ENCODE assay signal across 23 mouse cellular contexts in the genomic region with DNA sequence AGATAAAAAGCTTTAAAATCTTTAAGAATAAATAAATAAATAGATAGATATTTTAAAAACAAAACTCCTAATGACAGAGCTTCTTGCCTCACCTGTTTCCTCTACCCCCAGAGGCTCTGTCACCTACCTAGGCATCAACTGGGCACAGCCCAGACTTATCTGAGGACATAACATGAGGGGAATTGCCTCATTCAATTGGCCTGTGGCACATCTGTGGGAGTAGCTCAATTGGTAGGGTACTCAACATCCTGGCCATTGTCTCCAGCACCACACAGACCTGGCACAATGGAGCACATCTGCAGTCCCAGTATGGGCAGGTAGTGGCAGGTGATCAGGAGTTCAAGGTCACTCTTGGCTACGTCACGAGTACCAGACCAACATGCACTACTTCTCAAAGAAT. TPM values are rescaled to one million over a fixed set of nuclear protein-coding genes. Genes with fewer than 3 reads are reported as not detected.
DNase-seq lines count a peak whose midpoint lies in the region; ATAC-seq and TF ChIP-seq lines count a peak whose summit lies in the region.
"Had no signal": no experiment of that assay in that cellular context is flagged by ENCODE, and none has a peak within 500 bp of the region (broad histone marks: within the 10 kb centered on the region; RNA-seq: fewer than 3 reads in every experiment).

No protein-coding gene starts in this region.

- no peak overlapping the region for H3K4me3 ChIP-seq in liver, adult 2 months (ENCODE audit: insufficient read depth, low read depth, low read length)
- no peak overlapping the region for H3K4me3 ChIP-seq in liver, embryonic 12.5 days
- no peak overlapping the region for H3K4me3 ChIP-seq in intestine, postnatal 0 days (ENCODE audit: low read depth, low read length)
- no peak overlapping the region for H3K4me3 ChIP-seq in stomach, postnatal 0 days (ENCODE audit: low read depth, low read length)
- H3K4me3 ChIP-seq: heart, embryonic 12.5 days; heart, embryonic 15.5 days had no signal

- no peak for TF ChIP-seq CTCF in liver, adult 2 months (IDR thresholded peaks at IDR 0.05; ENCODE audit: low read depth, low read length)
- no peak for TF ChIP-seq CTCF in intestine, postnatal 0 days (IDR thresholded peaks at IDR 0.05; ENCODE audit: low read depth)
- TF ChIP-seq CTCF in stomach, postnatal 0 days (IDR thresholded peaks at IDR 0.05; ENCODE audit: low read depth): no peak

- peak; percentile 78 for DNase-seq in liver, adult 2 months (ENCODE audit: extremely low read depth, low read depth, low spot score)
- DNase-seq in ES-CJ7 (ENCODE audit: low read depth, low spot score): peak; percentile 28
- DNase-seq in stomach, postnatal 0 days (ENCODE audit: low spot score): no peak
- no peak for DNase-seq in yolk sac, embryonic 10.5 days (ENCODE audit: low spot score)
- DNase-seq: adrenal gland, adult 8-10 months; adrenal gland, postnatal 25 days; B cell, adult 2 months; cerebellum, adult 11-12 months; cerebellum, adult 9-10 months; cerebellum, postnatal 14 days; forebrain, postnatal 0 days; gastrocnemius, postnatal 25 days; heart, adult 18-20 months; heart, postnatal 10 days; heart, postnatal 36 days had no signal

- H3K27me3 ChIP-seq in liver, adult 2 months (ENCODE audit: control insufficient read depth, insufficient read depth, low read length): no peaks in the 10 kb centered on the region
- no peaks in the 10 kb centered on the region for H3K27me3 ChIP-seq in liver, embryonic 12.5 days (replicated peaks)
- H3K27me3 ChIP-seq in intestine, postnatal 0 days (replicated peaks; ENCODE audit: control insufficient read depth, insufficient read depth, low read length): no peaks in the 10 kb centered on the region
- no peaks in the 10 kb centered on the region for H3K27me3 ChIP-seq in stomach, postnatal 0 days (ENCODE audit: control insufficient read depth, insufficient read depth, low read length)
- H3K27me3 ChIP-seq: heart, embryonic 12.5 days; heart, embryonic 15.5 days had no signal

- TF ChIP-seq EP300 in stomach, postnatal 0 days (optimal IDR thresholded peaks at IDR 0.05): no peak

- H3K36me3 ChIP-seq in liver, adult 2 months (ENCODE audit: control insufficient read depth, insufficient read depth, low read length): no peaks in the 10 kb centered on the region
- H3K36me3 ChIP-seq in liver, embryonic 12.5 days: no peaks in the 10 kb centered on the region
- no peaks in the 10 kb centered on the region for H3K36me3 ChIP-seq in intestine, postnatal 0 days (ENCODE audit: control insufficient read depth, insufficient read depth)
- no peaks in the 10 kb centered on the region for H3K36me3 ChIP-seq in stomach, postnatal 0 days (ENCODE audit: control insufficient read depth, insufficient read depth, low read length)
- H3K36me3 ChIP-seq: heart, embryonic 12.5 days; heart, embryonic 15.5 days had no signal

- 29% methylated on average over 2 of the region's 2 CpGs for WGBS in liver, adult 2 months
- WGBS in liver, embryonic 12.5 days (ENCODE audit: insufficient replicate concordance): 65% methylated on average over 2 of the region's 2 CpGs
- WGBS in intestine, postnatal 0 days: 39% methylated on average over 2 of the region's 2 CpGs
- 71% methylated on average over 2 of the region's 2 CpGs for WGBS in stomach, postnatal 0 days

- ATAC-seq in liver, embryonic 12.5 days: no peak
- no peak for ATAC-seq in intestine, postnatal 0 days
- ATAC-seq in stomach, postnatal 0 days (ENCODE audit: low FRiP score, low TSS enrichment): no peak
- ATAC-seq in frontal cortex, adult (ENCODE audit: low TSS enrichment): no peak
- ATAC-seq: forebrain, embryonic 14.5 days; forebrain, postnatal 0 days; hindbrain, postnatal 0 days had no signal

- H3K27ac ChIP-seq in liver, adult 2 months (replicated peaks; ENCODE audit: insufficient read depth, low read depth, low read length): peak overlapping the region; percentile 82
- no peak overlapping the region for H3K27ac ChIP-seq in liver, embryonic 12.5 days
- peak overlapping the region; percentile 90 for H3K27ac ChIP-seq in intestine, postnatal 0 days (ENCODE audit: low read depth, low read length)
- peak overlapping the region; percentile 78 for H3K27ac ChIP-seq in stomach, postnatal 0 days (replicated peaks)
- H3K27ac ChIP-seq: heart, embryonic 15.5 days; hindbrain, embryonic 14.5 days; hindbrain, postnatal 0 days had no signal

- no peaks in the 10 kb centered on the region for H3K79me2 ChIP-seq in liver, adult 2 months (ENCODE audit: control insufficient read depth, insufficient read depth, low read length)

- no peak for TF ChIP-seq POLR2A in liver, adult 2 months (IDR thresholded peaks at IDR 0.05; ENCODE audit: extremely low read depth, insufficient read depth, low read length)

- H3K4me1 ChIP-seq in liver, adult 2 months (ENCODE audit: control insufficient read depth, insufficient read depth, low read length): peaks cover 21% of the 10 kb centered on the region
- H3K4me1 ChIP-seq in liver, embryonic 12.5 days: peaks cover 35% of the 10 kb centered on the region
- peaks cover 13% of the 10 kb centered on the region; the same call in 1 of the 2 replicates for H3K4me1 ChIP-seq in intestine, postnatal 0 days (replicated peaks; ENCODE audit: control insufficient read depth, insufficient read depth, low read length)
- H3K4me1 ChIP-seq in stomach, postnatal 0 days (replicated peaks; ENCODE audit: control insufficient read depth, insufficient read depth): peaks cover 9% of the 10 kb centered on the region

- no peak overlapping the region for H3K9ac ChIP-seq in liver, adult 2 months (ENCODE audit: low read depth, low read length)
- no peak overlapping the region for H3K9ac ChIP-seq in liver, embryonic 12.5 days
- no peak overlapping the region for H3K9ac ChIP-seq in intestine, postnatal 0 days (ENCODE audit: low read depth, low read length)
- H3K9ac ChIP-seq in stomach, postnatal 0 days (ENCODE audit: low read length): no peak overlapping the region
- H3K9ac ChIP-seq: forebrain, postnatal 0 days; heart, embryonic 12.5 days; heart, embryonic 15.5 days; hindbrain, embryonic 14.5 days had no signal

- no peak overlapping the region for H3K4me2 ChIP-seq in liver, embryonic 12.5 days
- H3K4me2 ChIP-seq in intestine, postnatal 0 days (replicated peaks; ENCODE audit: low read depth): no peak overlapping the region
- no peak overlapping the region for H3K4me2 ChIP-seq in stomach, postnatal 0 days (replicated peaks; ENCODE audit: low read depth)
- H3K4me2 ChIP-seq: heart, embryonic 12.5 days; heart, embryonic 15.5 days; hindbrain, embryonic 14.5 days had no signal

- H3K9me3 ChIP-seq in liver, embryonic 12.5 days (replicated peaks): no peaks in the 10 kb centered on the region
- H3K9me3 ChIP-seq in intestine, postnatal 0 days (ENCODE audit: control insufficient read depth): no peaks in the 10 kb centered on the region
- no peaks in the 10 kb centered on the region for H3K9me3 ChIP-seq in stomach, postnatal 0 days (ENCODE audit: control insufficient read depth, low read length)
- H3K9me3 ChIP-seq: heart, embryonic 12.5 days; heart, embryonic 15.5 days had no signal

RNA-seq across cellular contexts. Expression of gene Cpt1a, which starts 2.8 kb away (rescaled TPM):
- 162 and 234 TPM in 2 replicates for total RNA-seq in liver, adult 2 months (2014; rRNA removed)
- 182 and 211 TPM in 2 replicates for polyA plus RNA-seq in liver, adult 2 months (2012; rRNA removed)
- polyA plus RNA-seq in liver, embryonic 12.5 days (2016; fragmentation: Nextera tagmentation; extraction: Ambion mirVana): 7.0 and 8.3 TPM in 2 replicates
- polyA plus RNA-seq in intestine, postnatal 0 days (2015; fragmentation: Nextera tagmentation; extraction: Ambion mirVana): 104 and 105 TPM in 2 replicates
- polyA plus RNA-seq in stomach, postnatal 0 days (2015; fragmentation: Nextera tagmentation; extraction: Ambion mirVana): 59.5 and 62.0 TPM in 2 replicates

RNA-seq across cellular contexts. Expression of gene Ighmbp2, which starts 36.5 kb away (rescaled TPM):
- total RNA-seq in liver, adult 2 months (2014; rRNA removed): 1.7 and 1.8 TPM in 2 replicates
- polyA plus RNA-seq in liver, adult 2 months (2012; rRNA removed): 2.4 and 3.9 TPM in 2 replicates
- 5.1 and 5.7 TPM in 2 replicates for polyA plus RNA-seq in liver, embryonic 12.5 days (2016; fragmentation: Nextera tagmentation; extraction: Ambion mirVana)
- 3.2 and 3.7 TPM in 2 replicates for polyA plus RNA-seq in intestine, postnatal 0 days (2015; fragmentation: Nextera tagmentation; extraction: Ambion mirVana)
- polyA plus RNA-seq in stomach, postnatal 0 days (2015; fragmentation: Nextera tagmentation; extraction: Ambion mirVana): 3.9 and 4.0 TPM in 2 replicates

RNA-seq across cellular contexts. Expression of gene Mrpl21, which starts 36.6 kb away (rescaled TPM):
- 35.2 and 41.1 TPM in 2 replicates for total RNA-seq in liver, adult 2 months (2014; rRNA removed)
- 45.2 and 46.8 TPM in 2 replicates for polyA plus RNA-seq in liver, adult 2 months (2012; rRNA removed)
- polyA plus RNA-seq in liver, embryonic 12.5 days (2016; fragmentation: Nextera tagmentation; extraction: Ambion mirVana): 95.7 and 99.8 TPM in 2 replicates
- 69.1 and 75.1 TPM in 2 replicates for polyA plus RNA-seq in intestine, postnatal 0 days (2015; fragmentation: Nextera tagmentation; extraction: Ambion mirVana)
- 81.6 and 87.2 TPM in 2 replicates for polyA plus RNA-seq in stomach, postnatal 0 days (2015; fragmentation: Nextera tagmentation; extraction: Ambion mirVana)

Comparison
In these comparisons a context has a peak if more than half of its experiments do, and no peak if none do; other contexts are left out.
1. DNase-seq: peak in liver, adult 2 months (single experiment) and ES-CJ7 (single experiment); none in stomach, postnatal 0 days (single experiment) and yolk sac, embryonic 10.5 days (single experiment).